Comparison of ENCODE assay signal across 10 mouse cellular contexts in genomic region chr2:146258736-146259469, GRCm38 (mm10). TPM values are rescaled to one million over a fixed set of nuclear protein-coding genes. Genes with fewer than 3 reads are reported as not detected.
DNase-seq lines count a peak whose midpoint lies in the region; ATAC-seq and TF ChIP-seq lines count a peak whose summit lies in the region.
"Had no signal": no experiment of that assay in that cellular context is flagged by ENCODE, and none has a peak within 500 bp of the region (broad histone marks: within the 10 kb centered on the region; RNA-seq: fewer than 3 reads in every experiment).

No protein-coding gene starts in this region.

- H3K4me2 ChIP-seq in heart, embryonic 15.5 days: no peak overlapping the region

- intact Hi-C loops in left cerebral cortex, postnatal 14 days (cut with DNase I): no loop called here

- no peak overlapping the region for H3K4me3 ChIP-seq in G1E (ENCODE audit: low read depth, low read length)
- no peak overlapping the region for H3K4me3 ChIP-seq in heart, embryonic 15.5 days
- H3K4me3 ChIP-seq: myocyte had no signal

- no peak overlapping the region for H3K27ac ChIP-seq in heart, embryonic 15.5 days
- H3K27ac ChIP-seq: kidney, postnatal 0 days had no signal

- peaks cover 22% of the 10 kb centered on the region for H3K36me3 ChIP-seq in G1E (replicated peaks)
- no peaks in the 10 kb centered on the region for H3K36me3 ChIP-seq in heart, embryonic 15.5 days

- H3K27me3 ChIP-seq in G1E (ENCODE audit: insufficient read depth, low read length): no peaks in the 10 kb centered on the region
- H3K27me3 ChIP-seq in heart, embryonic 15.5 days: no peaks in the 10 kb centered on the region

- no peak for TF ChIP-seq CTCF in G1E (IDR thresholded peaks at IDR 0.05; ENCODE audit: low read depth, low read length)

- H3K4me1 ChIP-seq in G1E (ENCODE audit: insufficient read depth, low read depth, low read length): peaks cover 5% of the 10 kb centered on the region; the same call in 1 of the 2 replicates
- peaks cover 18% of the 10 kb centered on the region for H3K4me1 ChIP-seq in heart, embryonic 15.5 days (replicated peaks)

- DNase-seq in G1E (ENCODE audit: low spot score) (no peak), MEL-GATA-1-ER (ENCODE audit: extremely low read depth, low read depth) (peak; percentile 14)
- DNase-seq in left cerebral cortex, postnatal 14 days (ENCODE audit: low spot score in 2 of 2): peak; percentile 25 to 40
- DNase-seq in right cerebral cortex, postnatal 25 days: peak; percentile 59
- no peak for DNase-seq in spleen, adult 12 weeks (ENCODE audit: low spot score)
- DNase-seq in spleen, postnatal 36 days (ENCODE audit: low spot score in 2 of 2): no peak

- no peak overlapping the region for H3K9ac ChIP-seq in heart, embryonic 15.5 days

- H3K9me3 ChIP-seq in G1E (replicated peaks): no peaks in the 10 kb centered on the region
- no peaks in the 10 kb centered on the region for H3K9me3 ChIP-seq in heart, embryonic 15.5 days (replicated peaks)

- WGBS in heart, embryonic 15.5 days: 34% methylated on average over 10 of the region's 10 CpGs

- ATAC-seq in G1E (ENCODE audit: extremely low read depth, insufficient number of reproducible peaks, low FRiP score, poor library complexity, severe bottlenecking): peak; percentile 90
- 0 out of 2 replicates have a peak, but pooled peaks have one; percentile 50 for ATAC-seq in heart, embryonic 15.5 days (replicated peaks; ENCODE audit: insufficient number of reproducible peaks, insufficient read depth, low FRiP score, low read depth)
- no peak for ATAC-seq in granulocyte monocyte progenitor cell, adult 5-6 weeks (replicated peaks; ENCODE audit: poor library complexity, severe bottlenecking)

RNA-seq across cellular contexts. Expression of gene Insm1, which starts 37.2 kb away (rescaled TPM):
- total RNA-seq in G1E (2014; fragmentation: Nextera tagmentation) (not detected in 2 replicates), G1E (2017) (0.05 TPM in 1 of 2 replicates, not detected in the other)
- not detected in 2 replicates for polyA plus RNA-seq in G1E (2012)
- not detected in 2 replicates for polyA plus RNA-seq in heart, embryonic 15.5 days (2015; fragmentation: Nextera tagmentation; extraction: Ambion mirVana)
- total RNA-seq in left cerebral cortex, postnatal 14 days (2021): 1 to 10 TPM; 4.0 to 4.2 TPM
- not detected in 2 replicates for total RNA-seq in granulocyte monocyte progenitor cell, adult 5-6 weeks (2014; fragmentation: Nextera tagmentation)
- total RNA-seq in granulocyte monocyte progenitor cell, adult 5-6 weeks (2017): not detected in 2 replicates
- polyA plus RNA-seq: kidney, postnatal 0 days; myocyte had no signal

Comparison
In these comparisons a context has a peak if more than half of its experiments do, and no peak if none do; other contexts are left out.
1. DNase-seq: peak in MEL-GATA-1-ER (single experiment), left cerebral cortex, postnatal 14 days (2 of 2) and right cerebral cortex, postnatal 25 days (single experiment); none in G1E (single experiment), spleen, adult 12 weeks (single experiment) and spleen, postnatal 36 days (0 of 2).
2. RNA of gene Insm1, which starts 37.2 kb away (total RNA-seq): 4.0 to 4.2 TPM in left cerebral cortex, postnatal 14 days; 0.05 TPM in G1E and not detected in granulocyte monocyte progenitor cell, adult 5-6 weeks; every median in the first group is over 4 times any median in the second.